Mouse (Mus musculus): Measurements from ENCODE around the gene Olfr482.

The Olfr482 gene

GRCm38 (mm10) chr7:108097486-108097885 is at the start of gene Olfr482:
Olfr482 (minus strand) TSS chr7:108097586.
- no peak for DNase-seq

DNA sequence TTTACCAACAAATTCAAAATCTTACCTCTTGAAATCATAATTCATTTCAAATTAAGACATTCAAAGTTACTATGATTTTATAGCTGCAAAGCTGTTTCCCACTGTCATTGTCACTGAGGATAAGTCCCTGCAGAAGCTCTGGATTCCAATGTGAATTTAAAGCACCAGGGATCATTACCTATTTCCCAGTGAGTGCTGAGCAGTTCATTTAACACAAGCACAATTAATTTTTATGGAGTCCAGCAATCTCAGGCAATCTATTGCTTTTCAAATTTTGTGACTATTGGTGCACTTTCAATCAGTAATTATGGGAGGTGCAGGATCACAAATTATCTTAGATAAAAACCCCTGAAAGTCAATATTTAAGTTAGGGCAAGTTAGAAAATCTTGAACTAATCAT is 30.0 kb upstream of the Olfr482 start, which contains the start of gene Olfr484:
Olfr484 (minus strand) TSS at position 101 of the 400 bp plus-strand sequence.
- no peak for DNase-seq

DNA sequence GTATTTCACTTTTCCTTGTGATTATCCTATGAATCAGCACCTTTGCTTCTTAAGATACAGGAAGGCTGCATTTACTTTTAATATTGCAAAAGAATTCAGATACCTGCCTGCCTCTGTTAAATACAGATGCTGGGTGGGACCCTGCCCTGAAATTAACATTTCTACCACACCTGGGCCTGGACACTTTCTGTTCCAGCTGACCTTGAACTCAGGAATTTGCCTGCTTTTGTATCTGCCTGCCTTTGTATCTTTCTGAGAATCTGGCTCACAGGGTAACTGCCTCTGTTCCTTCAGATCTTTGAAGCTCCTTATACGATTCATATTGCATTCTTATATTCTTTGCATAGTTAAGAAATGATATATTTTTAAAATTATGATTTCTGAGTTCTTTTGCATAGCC is 24.0 kb upstream of the Olfr482 start:
- no peak for DNase-seq

- no peak for DNase-seq
These were observed 23.3 kb upstream of the Olfr482 start for GRCm38 (mm10) chr7:108120681-108121080.

DNA sequence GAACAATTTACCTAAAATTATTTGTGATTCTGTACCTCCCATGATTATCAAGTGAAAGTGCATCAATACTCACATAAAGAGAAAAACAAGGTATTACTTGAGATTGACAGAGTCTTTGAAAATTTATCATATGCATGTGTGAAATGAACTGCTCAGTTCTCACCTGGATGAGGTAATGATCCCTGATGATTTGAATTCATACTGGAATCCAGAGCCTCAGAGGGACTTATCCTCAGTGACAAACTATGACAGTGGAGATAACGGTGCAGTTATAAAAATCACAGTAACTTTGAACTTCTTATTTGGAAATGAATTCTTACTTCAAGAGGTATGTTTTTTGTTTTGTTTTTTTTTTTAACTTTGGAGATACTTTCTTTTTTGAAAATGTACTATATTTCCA is 3.2 kb upstream of the Olfr482 start, which contains the start of gene Olfr483:
Olfr483 (plus strand) TSS at position 301 of the 400 bp plus-strand sequence.
- DNase-seq, result no peak

DNA sequence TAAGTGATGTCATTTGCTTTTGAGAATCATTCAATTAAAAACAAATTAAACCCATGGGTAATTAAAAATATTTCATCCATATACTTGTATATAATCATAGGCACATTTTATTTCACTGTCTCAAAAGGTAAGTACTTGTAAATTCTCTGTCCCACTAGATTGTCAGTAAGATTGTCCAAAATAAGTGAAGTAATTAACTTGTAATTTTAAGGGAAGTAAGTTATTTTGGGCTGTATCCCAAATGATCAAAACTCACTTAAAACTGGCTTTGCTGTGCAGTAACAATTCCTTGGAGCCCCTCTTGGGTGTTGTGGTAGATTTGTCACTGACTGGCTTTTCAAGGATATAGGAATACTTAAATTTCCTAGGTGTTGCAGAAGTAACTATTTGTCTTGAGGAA is 17.8 kb downstream of the Olfr482 start, which contains the start of gene Olfr481:
Olfr481 (plus strand) TSS at position 301 of the 400 bp plus-strand sequence.
- no peak for DNase-seq

DNA sequence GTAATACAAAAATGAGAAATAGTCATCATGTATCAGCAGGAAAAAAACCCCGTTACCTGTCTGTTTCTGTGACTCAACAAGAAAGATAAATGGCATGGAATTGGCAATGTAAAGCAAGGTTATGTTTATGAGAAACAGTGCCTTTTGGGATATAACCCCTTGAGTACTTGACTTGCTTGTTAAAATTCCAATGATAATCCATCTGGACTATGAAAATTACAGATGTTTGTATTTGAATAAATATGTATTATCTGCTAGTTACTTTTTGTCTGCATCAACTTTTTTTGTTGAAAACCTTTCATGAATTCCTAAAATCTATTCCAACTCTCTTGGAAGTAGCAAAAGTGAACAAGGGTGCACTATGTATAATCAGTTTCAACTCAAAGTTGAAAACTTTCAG is 30.1 kb downstream of the Olfr482 start, which contains the start of gene Olfr480:
Olfr480 (minus strand) TSS at position 101 of the 400 bp plus-strand sequence.
- no peak for DNase-seq

- no peak for DNase-seq
These were observed 47.0 kb downstream of the Olfr482 start, which contains the start of gene Olfr479 for GRCm38 (mm10) chr7:108050393-108050792. Olfr479 (plus strand) TSS chr7:108050693.
